Mouse (Mus musculus) limb, embryonic 13.5 days (tissue): ENCODE data around the gene Sox13. TPM values are rescaled to one million over a fixed set of nuclear protein-coding genes. Genes with fewer than 3 reads are reported as not detected.

Source experiments
- ATAC-seq: fragments of 200-750 bp; cut with Nextera tagmentation; 2 replicates; pipeline ENCODE4 v1.8.0; 2017; ENCODE audit warnings: low read depth, moderate number of reproducible peaks, moderate TSS enrichment; ENCODE audit not compliant: low FRiP score
- H3K27ac ChIP-seq: fragments of 300-500 bp; sonication (generic); 2 replicates; pipeline ENCODE4 v1.5.1; 2015; ENCODE audit warnings: inconsistent platforms, mild to moderate bottlenecking, moderate library complexity
- H3K27me3 ChIP-seq: fragments of 300-500 bp; sonication (generic); 2 replicates; pipeline ENCODE4 v1.6.1; 2015; ENCODE audit warnings: mild to moderate bottlenecking, inconsistent platforms
- H3K36me3 ChIP-seq: fragments of 300-500 bp; sonication (generic); 2 replicates; pipeline ENCODE4 v1.6.1; 2015; ENCODE audit warnings: inconsistent platforms, mild to moderate bottlenecking, moderate library complexity
- H3K4me1 ChIP-seq: fragments of 300-500 bp; sonication (generic); 2 replicates; pipeline ENCODE4 v1.6.1; 2015; ENCODE audit warnings: inconsistent platforms
- H3K4me2 ChIP-seq: fragments of 300-500 bp; sonication (generic); replicated peaks from 2 replicates; pipeline ENCODE4 v1.6.1; 2015; ENCODE audit warnings: inconsistent platforms, mild to moderate bottlenecking, moderate library complexity
- H3K4me3 ChIP-seq: fragments of 300-500 bp; sonication (generic); 2 replicates; pipeline ENCODE4 v1.5.1; 2015; ENCODE audit warnings: moderate library complexity, mild to moderate bottlenecking, inconsistent platforms
- H3K9ac ChIP-seq: fragments of 300-500 bp; sonication (generic); 2 replicates; pipeline ENCODE4 v1.6.1; 2015; ENCODE audit warnings: mild to moderate bottlenecking, inconsistent platforms
- H3K9me3 ChIP-seq: fragments of 300-500 bp; sonication (generic); 2 replicates; pipeline ENCODE4 v1.6.1; 2016; ENCODE audit warnings: inconsistent platforms
- WGBS: fragments of 180-500 bp; shearing (Covaris S2); methylation state at CpG from one replicate; pipeline ENCODE4 v1.1.7; 2015; 5-methylcytosine and 5-hydroxymethylcytosine counted together
- polyA plus RNA-seq: library from polyadenylated mRNA; unstranded; fragments of >200 nt; fragmentation: Nextera tagmentation; extraction: Ambion mirVana; gene quantifications from 2 replicates; pipeline ENCODE4 v1.2.1, GENCODE M21; 2015

The Sox13 gene
- polyA plus RNA-seq, 1 experiment from 2014 or later = 3.9 TPM

- H3K27ac ChIP-seq = no peak overlapping the region
- no peak overlapping the region for H3K4me2 ChIP-seq
- peaks cover 42% of the 10 kb centered on the region for H3K27me3 ChIP-seq
- no peaks in the 10 kb centered on the region for H3K36me3 ChIP-seq
- peaks cover 4% of the 10 kb centered on the region; the same call in 1 of the 2 replicates for H3K9me3 ChIP-seq
- ATAC-seq = no peak
- no peak overlapping the region for H3K4me3 ChIP-seq
- H3K4me1 ChIP-seq = peaks cover 6% of the 10 kb centered on the region
- H3K9ac ChIP-seq = no peak overlapping the region
- WGBS = 89% methylated on average over 11 of the region's 11 CpGs
Observed at GRCm38 (mm10) chr1:133332656-133333430, 91.3 kb downstream of the Sox13 start.

Other genes with a start within 250 kb of the Sox13 start
- gene Golt1a, start 114.6 kb downstream of the Sox13 start, polyA plus RNA-seq = not detected in 2 replicates
- not detected in 2 replicates for gene Kiss1, start 102.5 kb downstream of the Sox13 start, polyA plus RNA-seq
- 0.31 and 0.43 TPM in 2 replicates for gene Ren1, start 73.9 kb downstream of the Sox13 start, polyA plus RNA-seq
- 1.4 and 1.7 TPM in 2 replicates for gene Etnk2, start 60.8 kb downstream of the Sox13 start, polyA plus RNA-seq
- gene Snrpe, start 185.9 kb upstream of the Sox13 start, polyA plus RNA-seq = 732 and 754 TPM in 2 replicates
- not detected in 2 replicates for gene Zbed6, start 236.5 kb upstream of the Sox13 start, polyA plus RNA-seq
- gene Gm38394, start 236.9 kb upstream of the Sox13 start, polyA plus RNA-seq = 6.3 and 7.3 TPM in 2 replicates